13 mouse cellular contexts compared by ENCODE assay signal in genomic region chr6:94694481-94694880, GRCm38 (mm10). TPM values are rescaled to one million over a fixed set of nuclear protein-coding genes. Genes with fewer than 3 reads are reported as not detected.
DNase-seq lines count a peak whose midpoint lies in the region; ATAC-seq and TF ChIP-seq lines count a peak whose summit lies in the region.
"Had no signal": no experiment of that assay in that cellular context is flagged by ENCODE, and none has a peak within 500 bp of the region (broad histone marks: within the 10 kb centered on the region; RNA-seq: fewer than 3 reads in every experiment).

No protein-coding gene starts in this region.

- no peak overlapping the region for H3K4me2 ChIP-seq in heart, embryonic 12.5 days
- H3K4me2 ChIP-seq in embryonic facial prominence, embryonic 14.5 days (ENCODE audit: low read depth, low read length), result peak overlapping the region; percentile 82
- peak overlapping the region; percentile 32 for H3K4me2 ChIP-seq in midbrain, embryonic 16.5 days (ENCODE audit: low read length)
- H3K4me2 ChIP-seq: forebrain, embryonic 15.5 days; liver, embryonic 15.5 days had no signal

- H3K9ac ChIP-seq in heart, embryonic 12.5 days, result no peak overlapping the region
- no peak overlapping the region for H3K9ac ChIP-seq in embryonic facial prominence, embryonic 14.5 days (ENCODE audit: low read depth, low read length)
- no peak overlapping the region for H3K9ac ChIP-seq in midbrain, embryonic 16.5 days (ENCODE audit: low read depth, low read length)
- H3K9ac ChIP-seq: forebrain, embryonic 15.5 days; liver, embryonic 15.5 days had no signal

- ATAC-seq in heart, embryonic 12.5 days (ENCODE audit: insufficient number of reproducible peaks, low FRiP score), result no peak
- ATAC-seq in embryonic facial prominence, embryonic 14.5 days (ENCODE audit: low read depth), result no peak
- no peak for ATAC-seq in midbrain, embryonic 16.5 days
- ATAC-seq: forebrain, embryonic 15.5 days; Patski had no signal

- no peaks in the 10 kb centered on the region for H3K36me3 ChIP-seq in heart, embryonic 12.5 days
- no peaks in the 10 kb centered on the region for H3K36me3 ChIP-seq in E14TG2a.4 (ENCODE audit: insufficient read depth, low read length)
- no peaks in the 10 kb centered on the region for H3K36me3 ChIP-seq in embryonic facial prominence, embryonic 14.5 days (ENCODE audit: control insufficient read depth, insufficient read depth, low read length)
- no peaks in the 10 kb centered on the region for H3K36me3 ChIP-seq in midbrain, embryonic 16.5 days (ENCODE audit: control insufficient read depth, insufficient read depth, low read length)
- H3K36me3 ChIP-seq: forebrain, embryonic 15.5 days; liver, embryonic 15.5 days had no signal

- intact Hi-C loops in gastrocnemius, postnatal 36 days (cut with DNase I), result loop anchor here (2.0 kb wide), 1 partner anchor 72 kb away; no protein-coding TSS in a partner anchor

- peaks cover 71% of the 10 kb centered on the region for H3K4me1 ChIP-seq in heart, embryonic 12.5 days (replicated peaks)
- H3K4me1 ChIP-seq in E14TG2a.4 (replicated peaks; ENCODE audit: low read depth, low read length), result peaks cover 91% of the 10 kb centered on the region
- peaks cover 79% of the 10 kb centered on the region for H3K4me1 ChIP-seq in embryonic facial prominence, embryonic 14.5 days (ENCODE audit: control insufficient read depth, insufficient read depth, low read length)
- H3K4me1 ChIP-seq in midbrain, embryonic 16.5 days (ENCODE audit: control insufficient read depth, insufficient read depth, low read length), result peaks cover 14% of the 10 kb centered on the region

- no peaks in the 10 kb centered on the region for H3K27me3 ChIP-seq in heart, embryonic 12.5 days (replicated peaks)
- H3K27me3 ChIP-seq in E14TG2a.4 (ENCODE audit: insufficient read depth, low read length), result peaks cover 17% of the 10 kb centered on the region
- H3K27me3 ChIP-seq in embryonic facial prominence, embryonic 14.5 days (replicated peaks; ENCODE audit: control insufficient read depth, insufficient read depth, low read length), result peaks cover 6% of the 10 kb centered on the region; the same call in 1 of the 2 replicates
- H3K27me3 ChIP-seq in midbrain, embryonic 16.5 days (ENCODE audit: control insufficient read depth, insufficient read depth, low read depth, low read length), result no peaks in the 10 kb centered on the region
- H3K27me3 ChIP-seq: forebrain, embryonic 15.5 days; Patski had no signal

- no peaks in the 10 kb centered on the region for H3K9me3 ChIP-seq in heart, embryonic 12.5 days (replicated peaks)
- no peaks in the 10 kb centered on the region for H3K9me3 ChIP-seq in E14TG2a.4 (ENCODE audit: low read length)
- no peaks in the 10 kb centered on the region for H3K9me3 ChIP-seq in embryonic facial prominence, embryonic 14.5 days (ENCODE audit: control insufficient read depth, low read length)
- no peaks in the 10 kb centered on the region for H3K9me3 ChIP-seq in midbrain, embryonic 16.5 days (replicated peaks; ENCODE audit: control insufficient read depth, low read length, poor library complexity, severe bottlenecking)
- H3K9me3 ChIP-seq: forebrain, embryonic 15.5 days; liver, embryonic 15.5 days had no signal

- WGBS in heart, embryonic 12.5 days, result 22% methylated on average over 1 of the region's 1 CpGs
- WGBS in embryonic facial prominence, embryonic 14.5 days, result 15% methylated on average over 1 of the region's 1 CpGs
- WGBS in midbrain, embryonic 16.5 days, result 11% methylated on average over 1 of the region's 1 CpGs

- H3K27ac ChIP-seq in heart, embryonic 12.5 days (ENCODE audit: poor library complexity, severe bottlenecking), result peak overlapping the region; percentile 58; the same call in 1 of the 2 replicates
- H3K27ac ChIP-seq in embryonic facial prominence, embryonic 14.5 days (replicated peaks; ENCODE audit: low read depth, low read length), result no peak overlapping the region
- no peak overlapping the region for H3K27ac ChIP-seq in midbrain, embryonic 16.5 days (ENCODE audit: low read length)
- H3K27ac ChIP-seq: forebrain, embryonic 15.5 days; liver, embryonic 15.5 days had no signal

- no peak overlapping the region for H3K4me3 ChIP-seq in heart, embryonic 12.5 days
- peak overlapping the region; percentile 37 for H3K4me3 ChIP-seq in E14TG2a.4 (replicated peaks; ENCODE audit: low read length)
- peak overlapping the region; percentile 1; the same call in 1 of the 2 replicates for H3K4me3 ChIP-seq in embryonic facial prominence, embryonic 14.5 days (ENCODE audit: low read depth, low read length)
- no peak overlapping the region for H3K4me3 ChIP-seq in midbrain, embryonic 16.5 days (ENCODE audit: low read depth, low read length)
- H3K4me3 ChIP-seq: forebrain, embryonic 15.5 days; liver, embryonic 15.5 days had no signal

- TF ChIP-seq CTCF in E14TG2a.4 (conservative IDR thresholded peaks at IDR 0.05; ENCODE audit: low read length), result no peak

- no peak for DNase-seq in heart, adult 8-10 months (ENCODE audit: low spot score)
- no peak for DNase-seq in embryonic facial prominence, embryonic 14.5 days (ENCODE audit: low spot score)
- no peak for DNase-seq in kidney, postnatal 36 days
- no peak for DNase-seq in embryo, embryonic 10.5 days (ENCODE audit: low spot score)
- DNase-seq in gastrocnemius, postnatal 36 days, result no peak
- DNase-seq: adrenal gland, postnatal 10 days; right cerebral cortex, postnatal 25 days had no signal

RNA-seq across cellular contexts. Expression of gene Lrig1, which starts 5.5 kb away (rescaled TPM):
- polyA plus RNA-seq in heart, embryonic 12.5 days (2016; fragmentation: Nextera tagmentation; extraction: Ambion mirVana), result 14.6 and 16.5 TPM in 2 replicates
- total RNA-seq in heart, adult 8-10 months (2022), result 10 to 100 TPM; 27.0 to 36.3 (median 32.2) TPM
- polyA plus RNA-seq in embryonic facial prominence, embryonic 14.5 days (2014; fragmentation: Nextera tagmentation; extraction: Ambion mirVana), result 32.6 and 38.4 TPM in 2 replicates
- polyA plus RNA-seq in midbrain, embryonic 16.5 days (2015; fragmentation: Nextera tagmentation; extraction: Ambion mirVana), result 8.6 and 14.2 TPM in 2 replicates
- total RNA-seq in gastrocnemius, postnatal 36 days (2021), result 10 to 100 TPM; 49.2 to 51.2 TPM

Comparison
In these comparisons a context has a peak if more than half of its experiments do, and no peak if none do; other contexts are left out.
1. H3K4me3 ChIP-seq: peak in E14TG2a.4 (single experiment) and embryonic facial prominence, embryonic 14.5 days (single experiment); none in heart, embryonic 12.5 days (single experiment) and midbrain, embryonic 16.5 days (single experiment).